Mouse (Mus musculus) bone marrow macrophage, adult 2 months (primary cell): Measurements from ENCODE around the gene Gm49369. TPM values are rescaled to one million over a fixed set of nuclear protein-coding genes. Genes with fewer than 3 reads are reported as not detected.
A peak's percentile ranks its signal among the peaks of the same experiment; 100 is the strongest.

Experiments used
- H3K27ac ChIP-seq: 2 replicates; pipeline ENCODE4 v1.5.1; 2012; ENCODE audit warnings: low read depth, low read length; ENCODE audit not compliant: insufficient read depth
- H3K4me1 ChIP-seq: 2 replicates; pipeline ENCODE4 v1.6.1; 2012; ENCODE audit warnings: low read length; ENCODE audit not compliant: control insufficient read depth, insufficient read depth
- H3K4me3 ChIP-seq: 2 replicates; pipeline ENCODE4 v1.5.1; 2012; ENCODE audit warnings: mild to moderate bottlenecking, low read length, moderate library complexity; ENCODE audit not compliant: insufficient read depth
- CTCF ChIP-seq: IDR thresholded peaks from 2 replicates; pipeline ENCODE4 v1.5.1; 2012; ENCODE audit warnings: low read depth, mild to moderate bottlenecking, low read length, moderate library complexity
- POLR2A ChIP-seq: IDR thresholded peaks from 2 replicates; pipeline ENCODE4 v1.6.1; 2012; ENCODE audit warnings: mild to moderate bottlenecking, low read depth, low read length, borderline replicate concordance
- polyA plus RNA-seq: library from polyadenylated mRNA; stranded (reverse); fragments of >200 nt; gene quantifications from 2 replicates; pipeline ENCODE4 v1.2.4, GENCODE M21; 2012; ENCODE audit not compliant: missing spikeins, insufficient read depth, insufficient read length

The Gm49369 gene
- polyA plus RNA-seq = 1.1 TPM in 1 of 2 replicates, not detected in the other

- peak within 1 kb of the TSS; percentile 84 for H3K4me3 ChIP-seq
- peak within 1 kb of the TSS; percentile 93 for H3K27ac ChIP-seq
- TF ChIP-seq CTCF (no peak), POLR2A (no peak)
- peaks cover 12% of the 10 kb centered on the region for H3K4me1 ChIP-seq
Measured at GRCm38 (mm10) chr7:142382567-142382966, at the start of gene Gm49369. Gene Gm49369, minus strand, starts transcription at chr7:142382667.

- Histone ChIP-seq H3K27ac (no peak overlapping the region), H3K4me1 (peaks cover 7% of the 10 kb centered on the region; the same call in 1 of the 2 replicates), H3K4me3 (no peak overlapping the region)
- no peak for TF ChIP-seq POLR2A
- TF ChIP-seq CTCF = no peak
Measured at GRCm38 (mm10) chr7:142431106-142431505, 48.6 kb upstream of the Gm49369 start.

GRCm38 (mm10) chr7:142430160-142430678 is 47.8 kb upstream of the Gm49369 start:
- no peak overlapping the region for H3K4me3 ChIP-seq
- peaks cover 4% of the 10 kb centered on the region; the same call in 1 of the 2 replicates for H3K4me1 ChIP-seq
- TF ChIP-seq POLR2A (no peak), CTCF (no peak)
- no peak overlapping the region for H3K27ac ChIP-seq

- H3K4me1 ChIP-seq = peaks cover under 1% of the 10 kb centered on the region
- no peak overlapping the region for H3K4me3 ChIP-seq
- no peak for TF ChIP-seq POLR2A
- no peak for TF ChIP-seq CTCF
- H3K27ac ChIP-seq = no peak overlapping the region
Measured at GRCm38 (mm10) chr7:142428213-142428612, 45.7 kb upstream of the Gm49369 start.

GRCm38 (mm10) chr7:142425641-142426213 is 43.3 kb upstream of the Gm49369 start:
- no peak overlapping the region for H3K4me3 ChIP-seq
- H3K4me1 ChIP-seq = peaks cover 24% of the 10 kb centered on the region
- no peak overlapping the region for H3K27ac ChIP-seq
- TF ChIP-seq CTCF (no peak), POLR2A (no peak)

GRCm38 (mm10) chr7:142421826-142422225 is 39.4 kb upstream of the Gm49369 start:
- no peak overlapping the region for H3K4me3 ChIP-seq
- no peak for TF ChIP-seq CTCF
- no peak for TF ChIP-seq POLR2A
- peaks cover 31% of the 10 kb centered on the region for H3K4me1 ChIP-seq
- peak overlapping the region; percentile 64 for H3K27ac ChIP-seq

- Histone ChIP-seq H3K27ac (peak overlapping the region; percentile 17; the same call in 1 of the 2 replicates), H3K4me1 (peaks cover 31% of the 10 kb centered on the region), H3K4me3 (no peak overlapping the region)
- no peak for TF ChIP-seq POLR2A
- TF ChIP-seq CTCF = no peak
Measured at GRCm38 (mm10) chr7:142419887-142420286, 37.4 kb upstream of the Gm49369 start.

- no peak overlapping the region for H3K27ac ChIP-seq
- H3K4me1 ChIP-seq = peaks cover 31% of the 10 kb centered on the region
- H3K4me3 ChIP-seq = no peak overlapping the region
- TF ChIP-seq POLR2A (no peak), CTCF (0 out of 2 replicates have a peak, but pooled peaks have one; percentile 6)
Measured at GRCm38 (mm10) chr7:142418679-142419078, 36.2 kb upstream of the Gm49369 start.

GRCm38 (mm10) chr7:142418027-142418426 is 35.6 kb upstream of the Gm49369 start:
- H3K4me3 ChIP-seq = no peak overlapping the region
- TF ChIP-seq POLR2A (no peak), CTCF (no peak)
- H3K4me1 ChIP-seq = peaks cover 28% of the 10 kb centered on the region
- no peak overlapping the region for H3K27ac ChIP-seq

- no peak overlapping the region for H3K27ac ChIP-seq
- no peak overlapping the region for H3K4me3 ChIP-seq
- TF ChIP-seq POLR2A (no peak), CTCF (no peak)
- peaks cover 11% of the 10 kb centered on the region for H3K4me1 ChIP-seq
Measured at GRCm38 (mm10) chr7:142416225-142416624, 33.8 kb upstream of the Gm49369 start.

GRCm38 (mm10) chr7:142415314-142415713 is 32.8 kb upstream of the Gm49369 start:
- H3K27ac ChIP-seq = no peak overlapping the region
- no peak overlapping the region for H3K4me3 ChIP-seq
- peaks cover 5% of the 10 kb centered on the region for H3K4me1 ChIP-seq
- no peak for TF ChIP-seq POLR2A
- no peak for TF ChIP-seq CTCF
